Mouse (Mus musculus) myocyte (in vitro differentiated cells): Measurements from ENCODE around the gene Dtx2.

ENCODE experiments used
- MAX ChIP-seq: IDR thresholded peaks from one replicate; pipeline ENCODE4 v1.6.1; 2011; ENCODE audit warnings: low read depth, mild to moderate bottlenecking, control low read depth
- USF1 ChIP-seq: IDR thresholded peaks from one replicate; pipeline ENCODE4 v1.6.1; 2011; ENCODE audit warnings: low read depth, mild to moderate bottlenecking, control low read depth, moderate library complexity

- TF ChIP-seq MAX (no peak), USF1 (no peak)
Observed at GRCm38 (mm10) chr5:136025712-136026111, 31.1 kb downstream of the Dtx2 start.
